Mouse (Mus musculus) neural tube, embryonic 13.5 days (tissue): ENCODE measurements at regions not wholly inside any gene's neighbourhood (a gene's known extent, or its start where the extent isn't known, plus 50 kb on each side); places are given as distances from the start of the nearest gene placed in this dataset.

Source experiments
- ATAC-seq: fragments of 200-750 bp; cut with Nextera tagmentation; 2 replicates; pipeline ENCODE4 v1.8.0; 2017; ENCODE audit warnings: low read depth, mild to moderate bottlenecking, moderate TSS enrichment, moderate library complexity
- H3K27ac ChIP-seq: fragments of 300-500 bp; sonication (generic); replicated peaks from 2 replicates; pipeline ENCODE4 v1.5.1; 2015; ENCODE audit warnings: moderate library complexity, mild to moderate bottlenecking, inconsistent platforms
- H3K27me3 ChIP-seq: fragments of 300-500 bp; sonication (generic); 2 replicates; pipeline ENCODE4 v1.6.1; 2015; ENCODE audit warnings: mild to moderate bottlenecking, inconsistent platforms
- H3K36me3 ChIP-seq: fragments of 300-500 bp; sonication (generic); 2 replicates; pipeline ENCODE4 v1.6.1; 2015; ENCODE audit warnings: mild to moderate bottlenecking, inconsistent platforms
- H3K4me1 ChIP-seq: fragments of 300-500 bp; sonication (generic); replicated peaks from 2 replicates; pipeline ENCODE4 v1.6.1; 2015; ENCODE audit warnings: inconsistent platforms
- H3K4me2 ChIP-seq: fragments of 300-500 bp; sonication (generic); 2 replicates; pipeline ENCODE4 v1.6.1; 2015; ENCODE audit warnings: inconsistent platforms, mild to moderate bottlenecking, moderate library complexity
- H3K4me3 ChIP-seq: fragments of 300-500 bp; sonication (generic); 2 replicates; pipeline ENCODE4 v1.5.1; 2015; ENCODE audit warnings: mild to moderate bottlenecking, inconsistent platforms
- H3K9ac ChIP-seq: fragments of 300-500 bp; sonication (generic); 2 replicates; pipeline ENCODE4 v1.6.1; 2015; ENCODE audit warnings: moderate library complexity, mild to moderate bottlenecking, inconsistent platforms
- H3K9me3 ChIP-seq: fragments of 300-500 bp; sonication (generic); 2 replicates; pipeline ENCODE4 v1.6.1; 2016; ENCODE audit warnings: inconsistent platforms
- WGBS: fragments of 180-500 bp; shearing (Covaris S2); methylation state at CpG from one replicate; pipeline ENCODE4 v1.1.7; 2015; 5-methylcytosine and 5-hydroxymethylcytosine counted together

DNA sequence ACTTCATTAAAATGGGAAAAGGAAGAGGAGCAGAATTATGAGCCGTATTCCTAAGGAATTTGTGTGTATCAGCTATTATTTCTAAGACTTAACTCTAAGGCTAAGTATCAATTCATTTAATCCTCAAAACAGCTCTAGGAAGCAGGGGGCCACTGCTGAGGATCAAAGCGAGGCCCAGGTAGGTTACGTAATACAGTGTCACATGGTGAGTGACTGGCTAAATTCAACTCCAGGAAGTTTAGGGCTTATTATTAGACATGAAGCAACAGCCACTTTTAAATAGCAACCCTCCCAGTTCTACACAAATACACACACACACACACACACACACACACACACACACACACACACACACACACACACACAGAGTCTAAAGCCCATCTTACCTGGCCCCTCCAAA is 109.3 kb downstream of the Nog start:
- no peak overlapping the region for H3K9ac ChIP-seq
- WGBS, result 91% methylated on average over 3 of the region's 3 CpGs
- no peak for ATAC-seq
- no peak overlapping the region for H3K4me2 ChIP-seq
- no peak overlapping the region for H3K4me3 ChIP-seq
- no peaks in the 10 kb centered on the region for H3K4me1 ChIP-seq
- H3K9me3 ChIP-seq, result no peaks in the 10 kb centered on the region; the same call in 1 of the 2 replicates
- no peak overlapping the region for H3K27ac ChIP-seq
- no peaks in the 10 kb centered on the region for H3K27me3 ChIP-seq
- no peaks in the 10 kb centered on the region for H3K36me3 ChIP-seq

- Histone ChIP-seq H3K27me3 (peaks cover 13% of the 10 kb centered on the region; the same call in 1 of the 2 replicates), H3K9me3 (no peaks in the 10 kb centered on the region), H3K36me3 (no peaks in the 10 kb centered on the region), H3K4me2 (peak overlapping the region; percentile 47), H3K27ac (no peak overlapping the region), H3K4me3 (peak overlapping the region; percentile 22), H3K4me1 (peaks cover 23% of the 10 kb centered on the region), H3K9ac (0 out of 2 replicates have a peak overlapping the region, but pooled peaks have one; percentile 43)
- ATAC-seq, result peak; percentile 83; the same call in 1 of the 2 replicates
- WGBS, result 7% methylated on average over 26 of the region's 26 CpGs
Measured at GRCm38 (mm10) chr11:89186911-89187621, 113.4 kb downstream of the Gm525 start.

GRCm38 (mm10) chr11:89185862-89186261 is 112.2 kb downstream of the Gm525 start:
- Histone ChIP-seq H3K36me3 (no peaks in the 10 kb centered on the region), H3K27me3 (peaks cover 13% of the 10 kb centered on the region; the same call in 1 of the 2 replicates), H3K4me2 (no peak overlapping the region), H3K4me1 (peaks cover 23% of the 10 kb centered on the region), H3K9me3 (no peaks in the 10 kb centered on the region), H3K27ac (no peak overlapping the region), H3K9ac (no peak overlapping the region), H3K4me3 (no peak overlapping the region)
- WGBS, result 55% methylated on average over 6 of the region's 6 CpGs
- peak; percentile 67 for ATAC-seq

- WGBS, result 85% methylated on average over 5 of the region's 5 CpGs
- peaks cover 14% of the 10 kb centered on the region for H3K4me1 ChIP-seq
- ATAC-seq, result no peak
- no peaks in the 10 kb centered on the region for H3K9me3 ChIP-seq
- H3K36me3 ChIP-seq, result no peaks in the 10 kb centered on the region
- H3K4me3 ChIP-seq, result no peak overlapping the region
- H3K27ac ChIP-seq, result no peak overlapping the region
- no peak overlapping the region for H3K4me2 ChIP-seq
- peaks cover 5% of the 10 kb centered on the region; the same call in 1 of the 2 replicates for H3K27me3 ChIP-seq
- H3K9ac ChIP-seq, result no peak overlapping the region
Measured at GRCm38 (mm10) chr11:89181471-89181870, 107.8 kb downstream of the Gm525 start.

DNA sequence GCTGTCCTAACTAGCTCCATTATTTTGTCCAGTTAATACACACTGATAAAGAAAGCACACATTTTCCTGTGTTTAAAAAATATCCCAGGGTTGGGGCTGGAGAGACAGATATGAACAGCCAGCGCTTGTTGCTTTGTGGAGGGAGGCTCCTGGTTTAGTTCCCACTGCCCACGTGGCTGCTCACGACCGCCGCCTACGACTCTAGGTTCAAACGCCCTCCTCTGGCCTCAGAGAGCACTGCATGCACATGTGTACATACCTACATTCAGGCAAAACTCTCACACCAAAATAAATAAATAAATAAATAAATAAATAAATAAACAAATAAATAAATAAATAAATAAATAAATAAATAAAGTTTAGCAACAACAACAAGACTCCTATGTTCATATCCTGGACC is 104.8 kb downstream of the Gm525 start:
- Histone ChIP-seq H3K4me2 (no peak overlapping the region), H3K27ac (no peak overlapping the region), H3K36me3 (no peaks in the 10 kb centered on the region), H3K4me3 (no peak overlapping the region), H3K9ac (no peak overlapping the region), H3K9me3 (no peaks in the 10 kb centered on the region), H3K27me3 (0 out of 2 replicates have a peak, but pooled peaks cover 5% of the 10 kb centered on the region), H3K4me1 (peaks cover 6% of the 10 kb centered on the region; the same call in 1 of the 2 replicates)
- 92% methylated on average over 7 of the region's 7 CpGs for WGBS
- ATAC-seq, result no peak

DNA sequence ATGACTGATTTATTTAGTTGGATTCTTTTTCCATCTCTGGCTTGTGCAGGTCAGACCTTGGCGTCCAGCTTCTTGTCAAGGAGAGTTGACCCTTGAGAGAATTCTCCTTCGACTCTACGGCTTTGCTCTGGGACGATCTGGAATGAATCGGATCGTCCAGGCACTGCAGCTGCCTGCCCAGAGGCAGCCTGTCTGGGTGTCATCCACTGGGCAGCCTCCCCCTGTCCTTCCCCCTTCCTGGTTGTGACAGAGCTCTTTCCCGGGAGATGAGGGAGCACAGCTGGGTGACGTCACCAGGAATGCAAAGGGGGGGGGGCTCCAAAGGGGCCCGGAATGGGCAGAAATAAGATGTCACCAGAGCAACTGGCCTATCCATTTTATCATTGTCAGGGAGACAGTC is 101.9 kb downstream of the Gm525 start:
- 15% methylated on average over 9 of the region's 9 CpGs for WGBS
- Histone ChIP-seq H3K4me3 (no peak overlapping the region), H3K36me3 (no peaks in the 10 kb centered on the region), H3K27me3 (0 out of 2 replicates have a peak, but pooled peaks cover 5% of the 10 kb centered on the region), H3K4me1 (peaks cover 6% of the 10 kb centered on the region; the same call in 1 of the 2 replicates), H3K9ac (no peak overlapping the region), H3K9me3 (no peaks in the 10 kb centered on the region), H3K27ac (no peak overlapping the region), H3K4me2 (0 out of 2 replicates have a peak overlapping the region, but pooled peaks have one; percentile 10)
- no peak for ATAC-seq

GRCm38 (mm10) chr11:89174967-89175366 is 101.3 kb downstream of the Gm525 start:
- no peak overlapping the region for H3K4me3 ChIP-seq
- no peak overlapping the region for H3K9ac ChIP-seq
- no peak for ATAC-seq
- no peak overlapping the region for H3K27ac ChIP-seq
- H3K9me3 ChIP-seq, result no peaks in the 10 kb centered on the region
- 34% methylated on average over 6 of the region's 6 CpGs for WGBS
- H3K36me3 ChIP-seq, result no peaks in the 10 kb centered on the region
- peaks cover 6% of the 10 kb centered on the region; the same call in 1 of the 2 replicates for H3K4me1 ChIP-seq
- 0 out of 2 replicates have a peak, but pooled peaks cover 5% of the 10 kb centered on the region for H3K27me3 ChIP-seq
- no peak overlapping the region for H3K4me2 ChIP-seq

DNA sequence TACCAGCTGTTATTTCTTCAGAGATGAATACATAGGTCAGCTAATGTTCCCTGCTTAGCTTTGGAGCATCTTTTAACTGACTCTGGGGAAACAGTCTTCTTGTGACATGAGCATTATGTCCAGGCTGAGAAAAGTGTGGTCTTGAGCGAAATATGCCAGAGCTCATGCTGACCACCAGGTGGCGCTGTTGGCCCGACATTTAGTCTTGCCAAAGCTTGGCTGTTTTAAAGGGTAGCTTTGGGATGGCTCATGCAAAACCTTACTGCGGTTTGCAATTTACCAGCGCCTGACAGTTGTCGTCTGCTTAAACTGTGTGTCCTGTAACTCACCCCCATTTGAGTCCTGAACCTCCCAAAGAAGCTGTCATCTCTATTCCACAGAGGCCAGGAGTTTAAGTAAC is 91.6 kb downstream of the Gm525 start:
- no peaks in the 10 kb centered on the region for H3K4me1 ChIP-seq
- H3K27ac ChIP-seq, result no peak overlapping the region
- no peak overlapping the region for H3K9ac ChIP-seq
- no peak for ATAC-seq
- no peaks in the 10 kb centered on the region for H3K9me3 ChIP-seq
- H3K4me2 ChIP-seq, result no peak overlapping the region
- no peaks in the 10 kb centered on the region for H3K36me3 ChIP-seq
- H3K27me3 ChIP-seq, result peaks cover 2% of the 10 kb centered on the region; the same call in 1 of the 2 replicates
- 12% methylated on average over 6 of the region's 6 CpGs for WGBS
- H3K4me3 ChIP-seq, result no peak overlapping the region

- no peak overlapping the region for H3K4me2 ChIP-seq
- no peaks in the 10 kb centered on the region for H3K9me3 ChIP-seq
- no peaks in the 10 kb centered on the region for H3K36me3 ChIP-seq
- no peak overlapping the region for H3K4me3 ChIP-seq
- H3K27ac ChIP-seq, result no peak overlapping the region
- no peaks in the 10 kb centered on the region for H3K4me1 ChIP-seq
- no peak overlapping the region for H3K9ac ChIP-seq
- WGBS, result 85% methylated on average over 13 of the region's 13 CpGs
- ATAC-seq, result no peak
- no peaks in the 10 kb centered on the region for H3K27me3 ChIP-seq
Measured at GRCm38 (mm10) chr11:89153466-89154406, 80.1 kb downstream of the Gm525 start.

DNA sequence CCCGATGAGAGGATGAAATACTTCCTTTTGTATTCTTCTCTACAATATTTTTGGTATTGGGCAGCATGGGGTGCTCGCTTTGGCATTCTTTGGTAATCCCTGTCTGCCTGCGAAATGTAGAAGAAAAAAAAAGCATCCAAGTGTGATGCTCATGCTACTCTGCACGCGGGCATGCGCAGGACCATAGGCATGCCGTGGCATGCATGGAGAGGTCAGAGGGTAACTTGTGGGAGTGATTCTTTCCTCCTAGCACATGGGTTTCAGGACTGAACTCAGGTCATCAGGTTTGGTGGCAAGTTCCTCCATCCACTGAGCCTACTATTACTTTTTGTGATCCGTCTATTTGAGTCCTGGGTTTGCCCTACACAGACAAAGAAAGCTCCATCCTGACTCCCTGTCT is 74.3 kb downstream of the Gm525 start:
- 90% methylated on average over 8 of the region's 8 CpGs for WGBS
- H3K36me3 ChIP-seq, result no peaks in the 10 kb centered on the region
- no peak overlapping the region for H3K9ac ChIP-seq
- no peak overlapping the region for H3K4me3 ChIP-seq
- H3K4me1 ChIP-seq, result peaks cover 8% of the 10 kb centered on the region
- H3K27ac ChIP-seq, result no peak overlapping the region
- no peak overlapping the region for H3K4me2 ChIP-seq
- ATAC-seq, result no peak
- H3K27me3 ChIP-seq, result 0 out of 2 replicates have a peak, but pooled peaks cover 3% of the 10 kb centered on the region
- no peaks in the 10 kb centered on the region for H3K9me3 ChIP-seq

DNA sequence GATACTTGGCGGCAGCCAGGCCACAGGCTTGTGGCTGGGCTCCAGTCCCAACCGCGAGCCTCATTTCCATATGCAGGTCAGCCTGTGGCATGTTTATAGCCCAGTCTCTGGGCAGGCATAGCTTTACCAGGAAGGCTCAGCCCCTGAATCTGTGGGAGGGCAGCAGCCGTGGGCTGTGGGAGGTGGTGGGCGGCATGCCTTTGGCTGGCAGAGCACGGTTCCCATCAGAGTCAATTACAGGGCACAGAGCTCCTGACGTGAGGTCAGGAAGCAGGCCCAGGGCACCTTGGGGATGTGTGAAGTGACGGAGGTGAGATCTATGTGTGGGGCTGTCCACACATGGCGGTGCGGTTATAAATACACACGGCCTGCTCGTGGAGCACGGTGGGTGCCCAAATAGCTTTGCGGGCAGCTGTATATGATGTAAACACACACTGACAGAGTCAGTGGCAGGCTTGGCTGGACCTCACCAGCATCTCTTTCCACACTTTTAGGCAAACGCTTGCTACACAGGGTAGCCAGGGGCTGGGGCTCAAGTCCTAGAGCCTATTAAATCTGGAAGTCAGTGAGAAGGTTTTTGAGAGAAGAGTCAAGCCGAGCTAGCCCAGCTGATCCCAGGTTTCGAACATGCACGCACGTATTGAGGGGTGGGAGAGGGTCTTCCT is 71.8 kb downstream of the Gm525 start:
- no peaks in the 10 kb centered on the region for H3K36me3 ChIP-seq
- H3K27ac ChIP-seq, result no peak overlapping the region
- H3K27me3 ChIP-seq, result 0 out of 2 replicates have a peak, but pooled peaks cover 3% of the 10 kb centered on the region
- H3K9ac ChIP-seq, result no peak overlapping the region
- no peak overlapping the region for H3K4me3 ChIP-seq
- H3K9me3 ChIP-seq, result no peaks in the 10 kb centered on the region
- WGBS, result 43% methylated on average over 19 of the region's 19 CpGs
- H3K4me1 ChIP-seq, result peaks cover 17% of the 10 kb centered on the region
- 0 out of 2 replicates have a peak overlapping the region, but pooled peaks have one; percentile 16 for H3K4me2 ChIP-seq
- ATAC-seq, result peak; percentile 69; the same call in 1 of the 2 replicates
